Mouse (Mus musculus): ENCODE data around the gene Peli1. TPM values are rescaled to one million over a fixed set of nuclear protein-coding genes. Genes with fewer than 3 reads are reported as not detected.
A peak's percentile ranks its signal among the peaks of the same experiment; 100 is the strongest.

The Peli1 gene
- polyA plus RNA-seq, 1 experiment from 2014 or later: 44.8 TPM

DNA sequence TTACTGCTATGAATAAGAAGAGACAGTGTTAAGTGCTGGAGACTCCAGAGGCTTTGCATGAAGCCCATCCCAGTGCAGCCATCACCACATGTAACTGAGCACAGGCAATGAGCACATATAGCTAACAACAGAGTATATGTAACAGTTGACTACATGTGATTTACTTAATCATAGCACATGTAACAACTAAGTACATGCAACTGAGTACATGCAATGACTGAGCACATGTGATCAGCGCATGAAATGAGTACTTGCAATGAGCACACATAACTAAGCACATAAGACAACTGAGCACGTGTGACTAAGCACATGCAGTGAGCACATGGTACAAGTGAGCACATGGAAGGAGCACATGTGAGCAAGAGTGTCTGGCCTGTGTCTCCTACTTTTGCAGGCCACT, 29.0 kb upstream of the Peli1 start:
- WGBS: 94% methylated on average over 2 of the region's 2 CpGs
- no peaks in the 10 kb centered on the region for H3K4me1 ChIP-seq (ENCODE audit: insufficient read depth, low read depth, low read length)
- no peak overlapping the region for H3K9ac ChIP-seq (replicated peaks; ENCODE audit: low read depth)
- no peak overlapping the region for H3K4me2 ChIP-seq (replicated peaks; ENCODE audit: low read depth, low read length)
- no peak overlapping the region for H3K4me3 ChIP-seq (ENCODE audit: low read depth, low read length)
- H3K9me3 ChIP-seq (ENCODE audit: low read length): no peaks in the 10 kb centered on the region
- no peak overlapping the region for H3K27ac ChIP-seq (ENCODE audit: low read length)
- H3K36me3 ChIP-seq (ENCODE audit: insufficient read depth, low read length): no peaks in the 10 kb centered on the region
- no peak for DNase-seq (ENCODE audit: low spot score)
- TF ChIP-seq CTCF (IDR thresholded peaks at IDR 0.05) (no peak), EP300 (IDR thresholded peaks at IDR 0.05) (no peak)
- ATAC-seq: no peak
- no peaks in the 10 kb centered on the region for H3K27me3 ChIP-seq (replicated peaks; ENCODE audit: insufficient read depth, low read length)

DNA sequence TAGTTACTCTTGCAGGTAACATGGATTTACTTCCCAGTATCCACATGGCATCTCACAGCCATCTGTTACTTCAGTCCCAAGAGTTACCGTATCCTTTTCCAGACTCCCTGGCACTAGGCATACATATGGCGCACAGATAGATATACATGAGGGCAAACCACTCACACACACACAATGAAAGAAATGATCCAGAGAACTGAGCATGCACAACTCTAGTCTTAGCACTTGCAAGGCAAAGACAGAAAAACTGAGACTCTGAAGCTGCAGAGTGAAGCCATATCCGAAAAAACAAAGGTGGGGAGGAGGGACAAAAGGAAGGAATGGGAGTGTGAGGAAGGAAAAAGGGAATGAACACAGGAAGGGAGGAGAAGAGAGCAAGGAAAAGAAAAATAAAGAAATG, 27.8 kb upstream of the Peli1 start:
- H3K36me3 ChIP-seq (ENCODE audit: insufficient read depth, low read length): no peaks in the 10 kb centered on the region
- H3K4me2 ChIP-seq (replicated peaks; ENCODE audit: low read depth, low read length): no peak overlapping the region
- H3K9me3 ChIP-seq (ENCODE audit: low read length): no peaks in the 10 kb centered on the region
- ATAC-seq (no peak), DNase-seq (ENCODE audit: low spot score) (no peak)
- no peaks in the 10 kb centered on the region for H3K4me1 ChIP-seq (ENCODE audit: insufficient read depth, low read depth, low read length)
- H3K27ac ChIP-seq (ENCODE audit: low read length): no peak overlapping the region
- H3K4me3 ChIP-seq (ENCODE audit: low read depth, low read length): no peak overlapping the region
- no peak overlapping the region for H3K9ac ChIP-seq (replicated peaks; ENCODE audit: low read depth)
- TF ChIP-seq EP300 (IDR thresholded peaks at IDR 0.05): no peak
- TF ChIP-seq CTCF (IDR thresholded peaks at IDR 0.05): no peak
- 89% methylated on average over 3 of the region's 3 CpGs for WGBS
- H3K27me3 ChIP-seq (replicated peaks; ENCODE audit: insufficient read depth, low read length): no peaks in the 10 kb centered on the region

DNA sequence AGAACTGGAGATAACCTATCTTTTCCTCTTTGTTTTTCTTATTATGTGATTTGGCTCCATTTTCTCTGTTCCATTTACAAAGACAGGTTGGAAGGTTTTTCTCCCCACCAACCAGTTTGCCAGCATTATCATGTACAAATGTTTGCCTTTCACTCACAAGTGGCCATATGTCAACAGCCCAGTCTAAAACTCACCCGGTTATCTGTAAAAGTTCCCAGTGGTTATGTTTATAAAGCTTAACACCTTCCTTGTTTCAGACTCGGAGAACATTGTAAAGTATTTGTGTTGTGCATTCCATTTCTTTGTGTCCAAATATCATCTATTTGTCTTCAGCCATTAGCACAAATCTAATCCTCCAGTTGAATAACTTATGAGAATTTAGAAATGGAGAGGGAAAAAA, 11.7 kb upstream of the Peli1 start:
- DNase-seq (ENCODE audit: low spot score) (peak; percentile 72), ATAC-seq (peak; percentile 76)
- WGBS: 8% methylated on average over 2 of the region's 2 CpGs
- no peak overlapping the region for H3K4me2 ChIP-seq (replicated peaks; ENCODE audit: low read depth, low read length)
- H3K36me3 ChIP-seq (ENCODE audit: insufficient read depth, low read length): no peaks in the 10 kb centered on the region
- H3K27me3 ChIP-seq (replicated peaks; ENCODE audit: insufficient read depth, low read length): no peaks in the 10 kb centered on the region
- H3K4me1 ChIP-seq (ENCODE audit: insufficient read depth, low read depth, low read length): peaks cover 5% of the 10 kb centered on the region; the same call in 1 of the 2 replicates
- H3K27ac ChIP-seq (ENCODE audit: low read length): peak overlapping the region; percentile 34; the same call in 1 of the 2 replicates
- TF ChIP-seq CTCF (IDR thresholded peaks at IDR 0.05) (no peak), EP300 (IDR thresholded peaks at IDR 0.05) (peak; percentile 90)
- H3K4me3 ChIP-seq (ENCODE audit: low read depth, low read length): no peak overlapping the region
- H3K9ac ChIP-seq (replicated peaks; ENCODE audit: low read depth): no peak overlapping the region
- H3K9me3 ChIP-seq (ENCODE audit: low read length): no peaks in the 10 kb centered on the region

DNA sequence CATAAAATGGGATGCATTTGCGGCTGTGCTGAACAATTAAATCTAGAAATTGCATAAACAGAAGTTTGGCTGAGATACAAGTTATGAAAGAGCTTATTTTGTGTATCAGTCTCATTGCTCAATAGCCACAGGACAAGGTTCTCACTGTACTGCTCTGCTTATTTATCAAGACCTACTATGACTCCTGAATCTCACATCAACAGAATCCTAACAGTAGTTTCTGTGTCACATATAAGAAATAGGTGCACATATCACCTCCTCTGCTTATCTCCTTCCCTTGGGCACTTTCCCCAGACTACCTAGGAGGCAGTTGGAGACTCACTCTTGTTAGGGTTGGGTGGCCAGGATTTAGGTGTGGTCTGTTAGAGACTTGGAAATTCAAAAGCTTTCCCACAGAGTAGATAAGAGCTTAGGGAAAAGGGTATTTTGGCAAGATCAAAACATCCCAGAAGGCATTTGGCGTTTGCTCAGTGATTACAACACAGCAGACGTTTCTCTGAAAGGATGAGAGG, 11.2 kb upstream of the Peli1 start:
- Histone ChIP-seq H3K9me3 (ENCODE audit: low read length) (no peaks in the 10 kb centered on the region), H3K4me3 (ENCODE audit: low read depth, low read length) (no peak overlapping the region), H3K4me1 (ENCODE audit: insufficient read depth, low read depth, low read length) (peaks cover 5% of the 10 kb centered on the region; the same call in 1 of the 2 replicates), H3K36me3 (ENCODE audit: insufficient read depth, low read length) (no peaks in the 10 kb centered on the region), H3K4me2 (replicated peaks; ENCODE audit: low read depth, low read length) (no peak overlapping the region), H3K27me3 (replicated peaks; ENCODE audit: insufficient read depth, low read length) (no peaks in the 10 kb centered on the region), H3K27ac (ENCODE audit: low read length) (peak overlapping the region; percentile 72), H3K9ac (replicated peaks; ENCODE audit: low read depth) (no peak overlapping the region)
- ATAC-seq: peak; percentile 79
- peak; percentile 91 for DNase-seq (ENCODE audit: low spot score)
- TF ChIP-seq EP300 (IDR thresholded peaks at IDR 0.05) (peak; percentile 8; the same call in 1 of the 2 replicates), CTCF (IDR thresholded peaks at IDR 0.05) (no peak)
- 13% methylated on average over 3 of the region's 3 CpGs for WGBS

DNA sequence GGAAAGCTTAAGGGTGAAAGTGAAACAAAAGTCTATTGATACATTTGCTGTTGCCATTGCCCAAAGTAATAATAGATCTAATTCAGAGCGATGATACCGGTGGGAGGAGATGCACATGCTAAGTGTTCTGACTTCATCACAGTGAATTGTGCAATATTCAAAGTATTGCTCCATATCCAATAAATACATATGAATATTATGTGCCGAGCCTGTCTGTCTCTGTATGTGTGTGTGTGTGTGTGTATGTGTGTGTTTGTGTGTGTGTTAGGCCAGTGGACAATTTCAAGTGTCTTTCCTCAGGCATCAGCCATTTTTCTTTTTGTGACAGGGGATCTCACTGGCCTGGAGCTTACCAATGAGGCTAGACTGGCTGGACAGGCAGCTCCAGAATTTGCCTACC, 9.9 kb upstream of the Peli1 start:
- Histone ChIP-seq H3K4me1 (ENCODE audit: insufficient read depth, low read depth, low read length) (peaks cover 5% of the 10 kb centered on the region; the same call in 1 of the 2 replicates), H3K9me3 (ENCODE audit: low read length) (no peaks in the 10 kb centered on the region), H3K9ac (replicated peaks; ENCODE audit: low read depth) (no peak overlapping the region), H3K4me2 (replicated peaks; ENCODE audit: low read depth, low read length) (no peak overlapping the region), H3K4me3 (ENCODE audit: low read depth, low read length) (no peak overlapping the region), H3K27ac (ENCODE audit: low read length) (no peak overlapping the region), H3K27me3 (replicated peaks; ENCODE audit: insufficient read depth, low read length) (no peaks in the 10 kb centered on the region), H3K36me3 (ENCODE audit: insufficient read depth, low read length) (no peaks in the 10 kb centered on the region)
- DNase-seq (ENCODE audit: low spot score) (no peak), ATAC-seq (no peak)
- TF ChIP-seq CTCF (IDR thresholded peaks at IDR 0.05) (no peak), EP300 (IDR thresholded peaks at IDR 0.05) (no peak)
- 65% methylated on average over 3 of the region's 3 CpGs for WGBS

DNA sequence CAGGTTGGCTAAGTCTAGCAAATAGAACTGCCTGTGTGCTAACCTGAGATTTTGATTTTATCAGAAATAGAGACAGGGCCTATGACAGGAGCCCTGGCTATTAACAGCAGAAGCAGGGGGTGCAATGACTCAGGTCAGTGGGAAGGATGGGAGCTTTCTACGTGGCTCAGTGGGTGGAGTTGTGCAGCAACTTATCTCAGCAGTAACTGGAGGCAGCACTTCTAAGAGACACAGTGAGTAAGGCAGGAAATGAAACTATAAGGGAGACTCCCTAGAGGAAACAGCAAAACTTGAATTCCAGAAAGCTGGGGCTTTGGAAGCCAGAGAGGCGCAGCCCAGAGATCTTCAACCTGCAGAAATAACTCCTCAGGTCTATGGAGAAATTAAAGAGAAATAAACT, 8.4 kb upstream of the Peli1 start:
- Histone ChIP-seq H3K9me3 (ENCODE audit: low read length) (no peaks in the 10 kb centered on the region), H3K4me2 (replicated peaks; ENCODE audit: low read depth, low read length) (no peak overlapping the region), H3K36me3 (ENCODE audit: insufficient read depth, low read length) (no peaks in the 10 kb centered on the region), H3K27ac (ENCODE audit: low read length) (no peak overlapping the region), H3K9ac (replicated peaks; ENCODE audit: low read depth) (no peak overlapping the region), H3K4me3 (ENCODE audit: low read depth, low read length) (no peak overlapping the region), H3K4me1 (ENCODE audit: insufficient read depth, low read depth, low read length) (peaks cover 5% of the 10 kb centered on the region; the same call in 1 of the 2 replicates), H3K27me3 (replicated peaks; ENCODE audit: insufficient read depth, low read length) (no peaks in the 10 kb centered on the region)
- DNase-seq (ENCODE audit: low spot score) (peak; percentile 57), ATAC-seq (peak; percentile 42; the same call in 1 of the 2 replicates)
- TF ChIP-seq EP300 (IDR thresholded peaks at IDR 0.05): no peak
- no peak for TF ChIP-seq CTCF (IDR thresholded peaks at IDR 0.05)
- WGBS: 20% methylated on average over 2 of the region's 2 CpGs

DNA sequence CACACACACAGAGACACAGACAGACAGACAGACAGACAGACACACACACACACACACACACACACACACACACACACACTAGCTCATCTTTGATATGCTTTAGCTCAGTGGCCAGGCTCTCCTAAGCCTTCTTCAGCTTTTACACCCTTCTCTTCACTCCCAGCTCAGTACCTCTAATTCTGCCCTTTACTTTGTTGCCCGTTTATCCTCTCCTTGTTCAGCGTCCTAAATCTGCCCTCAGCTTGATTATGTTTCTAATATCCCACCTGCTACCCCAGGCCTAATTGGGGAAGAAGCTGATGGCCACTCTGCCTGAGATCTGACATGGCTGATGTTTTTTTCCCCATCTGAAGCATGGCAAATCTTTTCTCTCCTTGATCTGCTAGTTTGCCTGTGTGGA, 2.7 kb upstream of the Peli1 start:
- Histone ChIP-seq H3K9ac (replicated peaks; ENCODE audit: low read depth) (no peak overlapping the region), H3K27me3 (replicated peaks; ENCODE audit: insufficient read depth, low read length) (no peaks in the 10 kb centered on the region), H3K4me2 (replicated peaks; ENCODE audit: low read depth, low read length) (no peak overlapping the region), H3K36me3 (ENCODE audit: insufficient read depth, low read length) (no peaks in the 10 kb centered on the region), H3K27ac (ENCODE audit: low read length) (no peak overlapping the region), H3K4me3 (ENCODE audit: low read depth, low read length) (no peak overlapping the region), H3K4me1 (ENCODE audit: insufficient read depth, low read depth, low read length) (peaks cover under 1% of the 10 kb centered on the region; the same call in 1 of the 2 replicates), H3K9me3 (ENCODE audit: low read length) (no peaks in the 10 kb centered on the region)
- 56% methylated on average over 2 of the region's 2 CpGs for WGBS
- no peak for DNase-seq (ENCODE audit: low spot score)
- ATAC-seq: no peak
- no peak for TF ChIP-seq CTCF (IDR thresholded peaks at IDR 0.05)
- TF ChIP-seq EP300 (IDR thresholded peaks at IDR 0.05): no peak
